Mouse (Mus musculus) limb, embryonic 14.5 days (tissue): ENCODE results near the gene Wapl. TPM values are rescaled to one million over a fixed set of nuclear protein-coding genes. Genes with fewer than 3 reads are reported as not detected.

Experiments
- ATAC-seq: fragments of 200-750 bp; cut with Nextera tagmentation; 2 replicates; pipeline ENCODE4 v1.8.0; 2017; ENCODE audit warnings: low read depth, moderate number of reproducible peaks, moderate TSS enrichment; ENCODE audit not compliant: low FRiP score
- DNase-seq: peaks from one replicate; pipeline ENCODE4 v3.0.0-alpha.2; 2015; ENCODE audit warnings: low spot score
- H3K27ac ChIP-seq: fragments of 300-500 bp; sonication (generic); replicated peaks from 2 replicates; pipeline ENCODE4 v1.5.1; 2014; ENCODE audit warnings: low read depth, mild to moderate bottlenecking, low read length, moderate library complexity, mixed read lengths
- H3K27me3 ChIP-seq: fragments of 300-500 bp; sonication (generic); 2 replicates; pipeline ENCODE4 v1.6.1; 2014; ENCODE audit warnings: low read length, mixed read lengths; ENCODE audit not compliant: control insufficient read depth, insufficient read depth
- H3K36me3 ChIP-seq: fragments of 300-500 bp; sonication (generic); 2 replicates; pipeline ENCODE4 v1.6.1; 2014; ENCODE audit warnings: mild to moderate bottlenecking, low read length, moderate library complexity, mixed read lengths; ENCODE audit not compliant: control insufficient read depth, insufficient read depth
- H3K4me1 ChIP-seq: fragments of 300-500 bp; sonication (generic); 2 replicates; pipeline ENCODE4 v1.6.1; 2014; ENCODE audit warnings: antibody characterized with exemption, low read length, mixed read lengths; ENCODE audit not compliant: control insufficient read depth, insufficient read depth
- H3K4me2 ChIP-seq: fragments of 300-500 bp; sonication (generic); replicated peaks from 2 replicates; pipeline ENCODE4 v1.6.1; 2014; ENCODE audit warnings: low read depth, mild to moderate bottlenecking, low read length, moderate library complexity; ENCODE audit not compliant: severe bottlenecking
- H3K4me3 ChIP-seq: fragments of 300-500 bp; sonication (generic); replicated peaks from 2 replicates; pipeline ENCODE4 v1.5.1; 2014; ENCODE audit warnings: low read length
- H3K9ac ChIP-seq: fragments of 300-500 bp; sonication (generic); 2 replicates; pipeline ENCODE4 v1.6.1; 2014; ENCODE audit warnings: mild to moderate bottlenecking, low read depth, low read length, moderate library complexity; ENCODE audit not compliant: severe bottlenecking
- H3K9me3 ChIP-seq: fragments of 300-500 bp; sonication (generic); 2 replicates; pipeline ENCODE4 v1.6.1; 2016; ENCODE audit warnings: low read length; ENCODE audit not compliant: control insufficient read depth
- POLR2A ChIP-seq: fragments of 200-500 bp; IDR thresholded peaks from 2 replicates; pipeline ENCODE4 v1.8.0; 2012; ENCODE audit warnings: inconsistent platforms, mild to moderate bottlenecking, moderate library complexity, borderline replicate concordance; ENCODE audit not compliant: insufficient read depth, insufficient read length; ENCODE audit errors: extremely low read depth
- WGBS: fragments of 180-500 bp; shearing (Covaris S2); extraction: QIAGEN DNeasy Blood & Tissue Kit; methylation state at CpG from one replicate; pipeline ENCODE4 v1.1.7; 2014; 5-methylcytosine and 5-hydroxymethylcytosine counted together
- polyA plus RNA-seq, 2 experiments: library from polyadenylated mRNA; depleted of rRNA in 1 of 2; stranded (reverse) in 1 of 2; unstranded in 1 of 2; fragments of >200 nt; fragmentation: Nextera tagmentation in 1 of 2; extraction: Ambion mirVana in 1 of 2; gene quantifications; 2 replicates each; pipeline versions ENCODE4 v1.2.1 to v1.2.3; 2012 to 2014

Wapl gene
- polyA plus RNA-seq, 2 experiments, result 23.5 to 28.4 TPM

DNA sequence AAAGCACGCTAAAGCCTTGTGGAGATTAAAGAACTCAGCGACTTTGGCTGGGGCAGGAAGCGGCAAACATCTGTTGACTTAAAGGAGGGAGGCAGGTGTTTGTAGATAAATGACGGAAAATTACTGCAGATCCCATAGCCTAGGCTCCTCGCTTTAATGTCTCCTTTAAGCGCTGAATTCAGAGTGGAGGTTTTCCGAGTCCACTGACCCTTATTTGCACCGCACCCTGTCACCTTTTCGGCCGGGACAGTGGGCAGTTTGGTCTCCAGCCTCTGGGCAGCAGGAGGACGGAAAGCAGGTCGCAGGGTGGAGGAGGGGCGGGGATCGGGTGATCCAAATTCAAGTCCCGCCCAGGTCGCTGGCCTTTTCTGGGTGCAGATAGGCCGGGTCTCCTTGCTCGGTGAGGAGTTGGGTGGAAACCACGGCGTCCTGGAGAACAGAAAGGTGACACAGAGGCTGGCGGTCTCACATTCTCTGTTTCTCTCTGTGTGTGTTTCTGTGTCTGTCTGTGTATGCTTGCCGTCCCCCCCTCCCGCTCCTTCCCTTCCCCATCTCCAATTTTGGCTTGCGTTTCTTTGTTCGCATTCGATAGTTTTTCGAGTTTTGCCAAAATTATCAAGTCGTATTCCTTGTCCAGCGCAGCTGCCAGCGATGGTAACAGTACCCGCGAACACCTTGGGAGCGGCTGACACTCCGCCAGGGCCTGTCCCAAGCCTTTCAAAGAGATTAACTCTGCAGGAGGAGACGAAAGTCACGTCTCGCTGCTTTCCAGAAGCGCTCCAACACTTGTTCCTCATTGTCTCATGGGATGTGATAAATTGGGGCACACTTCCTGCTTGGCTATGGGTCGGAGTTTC lies 11.9 kb upstream of the Wapl start:
- peaks cover 6% of the 10 kb centered on the region; the same call in 1 of the 2 replicates for H3K9me3 ChIP-seq
- no peaks in the 10 kb centered on the region for H3K36me3 ChIP-seq
- WGBS, result under 1% methylated on average over 39 of the region's 39 CpGs
- H3K4me3 ChIP-seq, result peak overlapping the region; percentile 48
- H3K4me1 ChIP-seq, result no peaks in the 10 kb centered on the region
- H3K9ac ChIP-seq, result peak overlapping the region; percentile 55
- H3K27me3 ChIP-seq, result peaks cover 30% of the 10 kb centered on the region
- H3K4me2 ChIP-seq, result peak overlapping the region; percentile 81
- DNase-seq (peak; percentile 5), ATAC-seq (peak; percentile 44; the same call in 1 of the 2 replicates)
- TF ChIP-seq POLR2A, result no peak
- no peak overlapping the region for H3K27ac ChIP-seq

DNA sequence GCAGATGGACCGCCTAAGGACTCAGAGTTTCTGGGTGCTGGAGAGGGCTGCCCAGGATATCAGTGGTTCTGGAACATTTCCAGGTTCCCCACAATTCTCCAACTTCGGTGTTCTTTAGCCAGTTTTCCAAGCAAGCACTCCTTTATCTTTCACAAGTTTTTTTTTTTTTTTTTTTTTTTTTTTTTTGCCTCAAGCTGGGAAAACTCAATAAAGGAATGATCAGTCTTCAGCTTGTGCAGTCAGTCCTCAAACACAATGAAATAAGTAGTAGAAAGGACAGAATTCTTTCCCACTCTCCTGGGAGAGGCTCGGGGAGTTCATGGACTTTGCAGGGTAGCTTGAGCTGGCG lies 11.3 kb upstream of the Wapl start:
- Histone ChIP-seq H3K4me1 (no peaks in the 10 kb centered on the region), H3K27ac (no peak overlapping the region), H3K4me2 (peak overlapping the region; percentile 81), H3K9ac (peak overlapping the region; percentile 55), H3K27me3 (peaks cover 30% of the 10 kb centered on the region), H3K4me3 (peak overlapping the region; percentile 48), H3K9me3 (0 out of 2 replicates have a peak, but pooled peaks cover 2% of the 10 kb centered on the region), H3K36me3 (no peaks in the 10 kb centered on the region)
- DNase-seq, result peak; percentile 42
- WGBS, result 14% methylated on average over 4 of the region's 4 CpGs
- ATAC-seq, result no peak
- no peak for TF ChIP-seq POLR2A

DNA sequence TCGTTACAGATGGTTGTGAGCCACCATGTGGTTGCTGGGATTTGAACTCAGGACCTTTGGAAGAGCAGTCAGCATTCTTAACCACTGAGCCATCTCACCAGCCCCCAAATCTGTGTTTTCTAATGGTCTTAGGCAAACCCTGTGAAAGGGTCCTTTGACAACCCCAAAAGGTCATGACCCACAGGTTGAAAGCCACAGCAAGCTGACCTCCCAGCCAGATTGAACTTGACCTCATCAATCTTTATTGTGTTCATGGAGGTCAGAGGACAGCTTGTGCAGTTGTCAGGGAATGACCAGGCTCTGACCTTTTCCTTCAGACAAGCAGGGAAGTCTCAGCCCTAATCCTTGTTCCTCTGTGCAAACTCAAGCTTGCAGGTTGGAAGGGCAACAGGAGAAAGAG lies 10.3 kb upstream of the Wapl start:
- H3K9ac ChIP-seq, result no peak overlapping the region
- no peak for TF ChIP-seq POLR2A
- H3K4me1 ChIP-seq, result no peaks in the 10 kb centered on the region
- no peaks in the 10 kb centered on the region for H3K36me3 ChIP-seq
- WGBS, result 88% methylated on average over 1 of the region's 1 CpGs
- no peaks in the 10 kb centered on the region for H3K9me3 ChIP-seq
- H3K4me3 ChIP-seq, result no peak overlapping the region
- ATAC-seq, result no peak
- no peak for DNase-seq
- H3K27me3 ChIP-seq, result peaks cover 30% of the 10 kb centered on the region
- no peak overlapping the region for H3K4me2 ChIP-seq
- H3K27ac ChIP-seq, result no peak overlapping the region

DNA sequence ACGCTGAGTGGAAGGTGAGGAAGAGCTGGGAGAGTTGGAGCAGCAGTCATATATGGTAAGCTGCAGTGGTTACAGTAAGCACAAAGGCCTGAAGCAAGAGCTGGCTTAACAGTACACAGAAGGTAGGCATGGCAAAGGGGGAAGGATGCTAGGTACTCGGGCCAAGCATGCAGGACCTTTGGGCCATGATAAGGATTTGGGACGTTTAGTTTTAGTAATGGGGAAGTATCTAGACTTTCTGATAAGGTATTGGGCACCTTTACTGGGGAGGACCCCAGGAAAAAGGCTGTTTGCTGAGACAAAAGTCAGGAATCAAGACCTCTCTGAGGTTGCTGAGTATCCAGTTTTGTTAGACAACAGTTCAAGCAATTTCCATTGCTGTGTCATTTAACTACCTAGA lies 4.6 kb upstream of the Wapl start:
- 72% methylated on average over 3 of the region's 3 CpGs for WGBS
- no peaks in the 10 kb centered on the region for H3K9me3 ChIP-seq
- H3K4me1 ChIP-seq, result peaks cover 3% of the 10 kb centered on the region; the same call in 1 of the 2 replicates
- DNase-seq (no peak), ATAC-seq (no peak)
- H3K4me2 ChIP-seq, result no peak overlapping the region
- no peak overlapping the region for H3K4me3 ChIP-seq
- H3K9ac ChIP-seq, result no peak overlapping the region
- no peak for TF ChIP-seq POLR2A
- H3K27me3 ChIP-seq, result no peaks in the 10 kb centered on the region
- H3K36me3 ChIP-seq, result no peaks in the 10 kb centered on the region
- H3K27ac ChIP-seq, result no peak overlapping the region

DNA sequence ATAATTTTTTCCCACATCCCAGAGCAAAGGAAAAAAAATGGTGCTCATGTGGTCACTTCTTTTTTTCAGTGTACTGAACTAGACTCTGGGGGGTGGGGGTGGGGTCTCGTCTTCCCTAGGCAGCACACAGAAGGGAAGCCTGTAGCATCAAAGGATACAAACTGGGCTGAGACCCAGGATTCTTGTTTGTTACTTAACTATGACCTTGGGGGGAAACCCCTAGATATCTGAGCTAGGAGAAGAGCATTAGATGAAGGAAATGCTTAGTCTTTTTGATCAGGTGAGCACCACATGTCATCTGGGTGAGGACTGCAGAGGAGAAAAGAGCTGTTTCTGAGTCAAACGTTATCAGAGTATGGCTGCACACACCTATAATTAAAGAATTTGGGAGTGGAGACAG lies 3.5 kb upstream of the Wapl start:
- Histone ChIP-seq H3K27me3 (no peaks in the 10 kb centered on the region), H3K4me3 (no peak overlapping the region), H3K4me2 (no peak overlapping the region), H3K4me1 (peaks cover 6% of the 10 kb centered on the region; the same call in 1 of the 2 replicates), H3K9me3 (no peaks in the 10 kb centered on the region), H3K36me3 (no peaks in the 10 kb centered on the region), H3K9ac (no peak overlapping the region), H3K27ac (no peak overlapping the region)
- 66% methylated on average over 2 of the region's 2 CpGs for WGBS
- no peak for TF ChIP-seq POLR2A
- no peak for DNase-seq
- ATAC-seq, result no peak
